Mouse (Mus musculus): ENCODE measurements around the gene Ly6g. TPM values are rescaled to one million over a fixed set of nuclear protein-coding genes. Genes with fewer than 3 reads are reported as not detected.
"Not testable (repeated sequence)": the region's sequence is repeated elsewhere in the genome, so short reads cannot be mapped to it uniquely, and the experiment has no call there.

Ly6g gene
- polyA plus RNA-seq (2012; rRNA removed) = 0.26 and 0.38 TPM in 2 replicates

DNA sequence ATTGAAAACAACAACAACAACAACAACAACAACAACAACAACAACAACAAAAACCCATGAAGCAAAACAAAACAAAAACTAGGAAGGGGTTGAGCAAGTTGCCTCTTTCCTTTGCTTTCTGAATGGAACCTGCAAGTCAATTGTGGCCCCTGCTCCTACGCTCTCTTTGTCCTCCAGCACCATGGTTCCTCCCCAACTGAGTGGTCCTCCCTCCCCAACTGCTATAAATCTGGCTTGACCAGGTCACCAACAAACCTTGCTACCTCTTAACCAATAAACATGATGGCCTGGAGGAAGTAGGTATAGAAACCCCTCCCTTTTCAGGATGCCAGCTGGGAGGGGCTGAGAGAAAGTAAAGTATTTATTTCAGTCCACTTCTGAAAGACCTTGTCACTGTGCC is at the start of gene Ly6g:
TSS of gene Ly6g (plus strand) at position 301 of the 400 bp plus-strand sequence.
- Histone ChIP-seq H3K4me3 (replicated peaks; ENCODE audit: extremely low read depth, low read depth, low read length) (no peak within 1 kb of the TSS), H3K4me1 (ENCODE audit: control insufficient read depth, insufficient read depth, low read length) (no peaks in the 10 kb centered on the region)
- WGBS = 92% methylated on average over 1 of the region's 1 CpGs
- TF ChIP-seq CTCF (IDR thresholded peaks at IDR 0.05; ENCODE audit: insufficient read depth, low read length) (no peak), POLR2A (IDR thresholded peaks at IDR 0.05; ENCODE audit: borderline replicate concordance, extremely low read depth, low read depth, low read length) (no peak)
- no peak for DNase-seq

GRCm38 (mm10) chr15:75110424-75110823 is 44.6 kb upstream of the Ly6g start:
- WGBS = 42% methylated on average over 2 of the region's 5 CpGs
- DNase-seq; H3K4me1 ChIP-seq (ENCODE audit: control insufficient read depth, insufficient read depth, low read length); H3K4me3 ChIP-seq (replicated peaks; ENCODE audit: extremely low read depth, low read depth, low read length): not testable (repeated sequence)

GRCm38 (mm10) chr15:75111861-75112630 is 43.0 kb upstream of the Ly6g start, which contains the start of gene Ly6c2:
TSS of gene Ly6c2 (minus strand) at chr15:75111970.
- DNase-seq; H3K4me1 ChIP-seq (ENCODE audit: control insufficient read depth, insufficient read depth, low read length); H3K4me3 ChIP-seq (replicated peaks; ENCODE audit: extremely low read depth, low read depth, low read length): not testable (repeated sequence)
- WGBS = 78% methylated on average over 1 of the region's 1 CpGs

DNA sequence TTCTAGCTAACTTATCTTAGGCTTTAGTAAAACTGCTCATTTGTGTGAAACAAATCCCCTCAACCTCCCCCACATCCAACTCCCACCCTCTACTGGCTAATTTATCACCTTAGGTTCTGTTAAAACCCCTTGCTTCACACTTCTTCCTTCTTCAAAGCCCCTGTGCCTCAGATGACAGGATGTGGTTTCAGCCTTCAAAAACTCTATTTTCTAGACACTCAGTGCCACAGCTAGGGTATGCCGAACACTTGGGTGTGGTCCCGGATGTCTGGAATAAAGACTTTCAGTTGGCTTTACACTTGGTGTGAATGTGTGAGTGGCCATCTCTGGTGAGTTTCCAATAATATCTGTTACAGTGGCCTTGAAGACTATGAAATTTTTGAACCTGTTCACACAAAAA is 38.5 kb upstream of the Ly6g start:
- Histone ChIP-seq H3K4me3 (replicated peaks; ENCODE audit: extremely low read depth, low read depth, low read length) (no peak overlapping the region), H3K4me1 (ENCODE audit: control insufficient read depth, insufficient read depth, low read length) (no peaks in the 10 kb centered on the region)
- 67% methylated on average over 2 of the region's 2 CpGs for WGBS
- DNase-seq = no peak
- TF ChIP-seq CTCF (IDR thresholded peaks at IDR 0.05; ENCODE audit: insufficient read depth, low read length) (no peak), POLR2A (IDR thresholded peaks at IDR 0.05; ENCODE audit: borderline replicate concordance, extremely low read depth, low read depth, low read length) (no peak)

DNA sequence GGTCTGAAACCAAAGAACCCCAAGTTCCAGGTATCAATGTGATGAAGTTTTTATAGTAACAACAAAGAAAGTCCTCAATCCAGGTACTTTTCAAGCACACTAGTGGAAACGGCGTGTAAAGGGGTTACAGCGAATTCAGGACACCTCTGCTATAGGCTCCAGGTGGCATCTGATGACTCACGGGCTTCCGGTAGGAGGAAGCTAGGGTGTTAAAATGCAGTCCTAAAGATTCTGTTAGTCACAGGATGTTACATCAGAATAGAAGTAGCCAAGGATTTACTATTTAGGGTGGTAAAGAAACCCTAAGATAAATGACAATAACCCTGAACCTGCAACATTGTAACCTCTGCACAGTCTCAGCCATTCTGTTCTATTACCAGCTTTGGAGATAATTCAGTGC is 37.6 kb upstream of the Ly6g start:
- 81% methylated on average over 5 of the region's 5 CpGs for WGBS
- not testable (repeated sequence) for H3K4me3 ChIP-seq (replicated peaks; ENCODE audit: extremely low read depth, low read depth, low read length); DNase-seq; H3K4me1 ChIP-seq (ENCODE audit: control insufficient read depth, insufficient read depth, low read length)

GRCm38 (mm10) chr15:75118742-75119141 is 36.3 kb upstream of the Ly6g start:
- 15% methylated on average over 5 of the region's 7 CpGs for WGBS
- DNase-seq = peak; percentile 43
- TF ChIP-seq CTCF (IDR thresholded peaks at IDR 0.05; ENCODE audit: insufficient read depth, low read length) = peak; percentile 66
- not testable (repeated sequence) for H3K4me1 ChIP-seq (ENCODE audit: control insufficient read depth, insufficient read depth, low read length); H3K4me3 ChIP-seq (replicated peaks; ENCODE audit: extremely low read depth, low read depth, low read length)

- WGBS = 11% methylated on average over 2 of the region's 2 CpGs
- Histone ChIP-seq H3K4me3 (replicated peaks; ENCODE audit: extremely low read depth, low read depth, low read length) (no peak overlapping the region), H3K4me1 (ENCODE audit: control insufficient read depth, insufficient read depth, low read length) (no peaks in the 10 kb centered on the region)
- DNase-seq = peak; percentile 31
- TF ChIP-seq POLR2A (IDR thresholded peaks at IDR 0.05; ENCODE audit: borderline replicate concordance, extremely low read depth, low read depth, low read length) (no peak), CTCF (IDR thresholded peaks at IDR 0.05; ENCODE audit: insufficient read depth, low read length) (peak; percentile 81)
These were observed 35.0 kb upstream of the Ly6g start for GRCm38 (mm10) chr15:75120066-75120465.

GRCm38 (mm10) chr15:75132346-75132745 is 22.7 kb upstream of the Ly6g start:
- not testable (repeated sequence) for H3K4me1 ChIP-seq (ENCODE audit: control insufficient read depth, insufficient read depth, low read length); DNase-seq; H3K4me3 ChIP-seq (replicated peaks; ENCODE audit: extremely low read depth, low read depth, low read length)
- WGBS = 87% methylated on average over 2 of the region's 2 CpGs

DNA sequence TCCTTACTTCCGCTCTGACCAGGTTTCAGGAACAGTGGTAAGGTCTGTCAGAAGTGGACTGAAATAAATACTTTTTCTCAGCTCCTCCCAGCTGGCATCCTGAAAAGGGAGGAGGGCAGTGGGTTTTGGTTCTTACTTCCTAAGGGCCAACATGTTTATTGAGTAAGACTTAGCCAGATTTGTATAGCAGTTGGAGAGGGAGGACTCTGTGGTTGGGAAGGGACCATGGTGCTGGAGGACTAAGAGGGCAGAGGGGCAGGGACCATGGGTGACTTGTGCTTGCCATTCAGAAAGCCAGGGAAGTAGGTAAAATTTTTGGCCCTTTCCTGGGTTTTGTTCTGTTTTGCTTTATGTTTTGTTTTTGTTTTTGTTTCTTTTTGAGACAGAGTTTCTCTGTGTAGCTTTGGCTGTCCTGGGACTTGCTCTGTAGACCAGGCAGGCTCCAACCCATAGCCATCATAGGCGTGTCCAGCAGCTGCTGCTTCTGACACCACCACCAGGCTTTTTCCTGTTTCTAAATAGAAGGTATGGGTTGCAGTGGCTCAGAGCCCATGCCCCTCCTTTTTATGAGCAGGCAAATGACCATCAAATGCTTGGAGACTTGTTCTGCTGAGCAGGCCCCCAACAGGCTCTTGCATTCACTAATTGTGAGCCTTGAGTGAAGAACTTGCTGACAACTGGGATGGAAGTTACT is 19.8 kb upstream of the Ly6g start:
- 74% methylated on average over 2 of the region's 2 CpGs for WGBS
- H3K4me3 ChIP-seq (replicated peaks; ENCODE audit: extremely low read depth, low read depth, low read length) = not testable (repeated sequence)

DNA sequence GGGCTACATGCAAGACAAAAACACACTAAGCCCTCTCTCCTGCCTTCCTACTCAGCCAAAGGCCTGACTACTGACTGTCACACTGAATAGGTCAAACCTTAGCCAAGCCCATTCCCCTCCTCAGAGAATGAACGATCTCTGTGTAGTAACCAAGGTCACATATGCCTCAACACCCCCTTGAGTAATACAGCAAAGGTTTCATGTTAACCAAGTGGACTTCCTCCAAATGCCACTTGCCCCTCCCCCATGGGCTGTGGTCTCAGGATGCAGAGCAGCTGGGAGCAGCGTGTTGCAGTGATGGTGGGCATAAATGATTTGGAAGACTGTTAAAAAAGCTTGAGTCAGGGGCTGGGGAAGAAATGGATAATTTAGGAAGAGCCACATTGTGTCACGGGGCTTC is 17.3 kb upstream of the Ly6g start:
- not testable (repeated sequence) for DNase-seq; H3K4me1 ChIP-seq (ENCODE audit: control insufficient read depth, insufficient read depth, low read length)
- 66% methylated on average over 3 of the region's 3 CpGs for WGBS

More for the DNA sequence above, 19.8 kb upstream of the Ly6g start:
- H3K4me1 ChIP-seq (ENCODE audit: control insufficient read depth, insufficient read depth, low read length); DNase-seq: not testable (repeated sequence)

More for the DNA sequence above, 17.3 kb upstream of the Ly6g start:
- H3K4me3 ChIP-seq (replicated peaks; ENCODE audit: extremely low read depth, low read depth, low read length) = not testable (repeated sequence)
